Mouse (Mus musculus) lung, embryonic 16.5 days (tissue): ENCODE results near the gene Usp19. TPM values are rescaled to one million over a fixed set of nuclear protein-coding genes. Genes with fewer than 3 reads are reported as not detected.
A peak's percentile ranks its signal among the peaks of the same experiment; 100 is the strongest.

Experiments
- ATAC-seq: fragments of 200-750 bp; cut with Nextera tagmentation; 2 replicates; pipeline ENCODE4 v1.8.0; 2017; ENCODE audit warnings: low read depth, mild to moderate bottlenecking, moderate library complexity
- H3K27ac ChIP-seq: fragments of 300-500 bp; sonication (generic); 2 replicates; pipeline ENCODE4 v1.5.1; 2014; ENCODE audit warnings: mild to moderate bottlenecking, control low read depth, low read length
- H3K27me3 ChIP-seq: fragments of 300-500 bp; sonication (generic); 2 replicates; pipeline ENCODE4 v1.6.1; 2014; ENCODE audit warnings: low read depth, low read length, mixed read lengths; ENCODE audit not compliant: control insufficient read depth, insufficient read depth
- H3K36me3 ChIP-seq: fragments of 300-500 bp; sonication (generic); 2 replicates; pipeline ENCODE4 v1.6.1; 2014; ENCODE audit warnings: low read length; ENCODE audit not compliant: control insufficient read depth, insufficient read depth
- H3K4me1 ChIP-seq: fragments of 300-500 bp; sonication (generic); replicated peaks from 2 replicates; pipeline ENCODE4 v1.6.1; 2014; ENCODE audit warnings: low read length, mixed read lengths; ENCODE audit not compliant: control insufficient read depth, insufficient read depth
- H3K4me2 ChIP-seq: fragments of 300-500 bp; sonication (generic); 2 replicates; pipeline ENCODE4 v1.6.1; 2014; ENCODE audit warnings: low read depth, low read length, control low read depth
- H3K4me3 ChIP-seq: fragments of 300-500 bp; sonication (generic); 2 replicates; pipeline ENCODE4 v1.5.1; 2014; ENCODE audit warnings: mild to moderate bottlenecking, low read length, control low read depth
- H3K9ac ChIP-seq: fragments of 300-500 bp; sonication (generic); 2 replicates; pipeline ENCODE4 v1.6.1; 2014; ENCODE audit warnings: low read length, control low read depth
- H3K9me3 ChIP-seq: fragments of 300-500 bp; sonication (generic); 2 replicates; pipeline ENCODE4 v1.6.1; 2016; ENCODE audit warnings: low read length; ENCODE audit not compliant: control insufficient read depth
- WGBS: fragments of 180-500 bp; shearing (Covaris S2); extraction: QIAGEN DNeasy Blood & Tissue Kit; methylation state at CpG from one replicate; pipeline ENCODE4 v1.1.7; 2014; 5-methylcytosine and 5-hydroxymethylcytosine counted together
- polyA plus RNA-seq: library from polyadenylated mRNA; unstranded; fragments of >200 nt; fragmentation: Nextera tagmentation; extraction: Ambion mirVana; gene quantifications from 2 replicates; pipeline ENCODE4 v1.2.1, GENCODE M21; 2015

Gene Usp19
- polyA plus RNA-seq, 1 experiment from 2014 or later, result 59.1 TPM

- peak within 1 kb of the TSS; percentile 94 for H3K27ac ChIP-seq
- ATAC-seq, result peak; percentile 75
- no peaks in the 10 kb centered on the region for H3K27me3 ChIP-seq
- peak within 1 kb of the TSS; percentile 85 for H3K9ac ChIP-seq
- 3% methylated on average over 10 of the region's 10 CpGs for WGBS
- H3K4me3 ChIP-seq, result peak within 1 kb of the TSS; percentile 73
- no peaks in the 10 kb centered on the region for H3K9me3 ChIP-seq
- H3K4me1 ChIP-seq, result peaks cover 18% of the 10 kb centered on the region
- H3K4me2 ChIP-seq, result peak within 1 kb of the TSS; percentile 91
- peaks cover 29% of the 10 kb centered on the region for H3K36me3 ChIP-seq
Observed at GRCm38 (mm10) chr9:108479721-108480351, 10.6 kb upstream of the Usp19 start, which contains the start of gene Lamb2. TSS of gene Lamb2 (plus strand) at chr9:108479736.

- Histone ChIP-seq H3K9ac (peak overlapping the region; percentile 85), H3K27ac (no peak overlapping the region), H3K4me1 (peaks cover 18% of the 10 kb centered on the region), H3K4me3 (peak overlapping the region; percentile 73), H3K9me3 (no peaks in the 10 kb centered on the region), H3K4me2 (peak overlapping the region; percentile 91), H3K36me3 (peaks cover 38% of the 10 kb centered on the region), H3K27me3 (no peaks in the 10 kb centered on the region)
- ATAC-seq, result no peak
- WGBS, result 87% methylated on average over 28 of the region's 28 CpGs
Observed at GRCm38 (mm10) chr9:108480813-108481519, 9.4 kb upstream of the Usp19 start.

GRCm38 (mm10) chr9:108481520-108482210 lies 8.7 kb upstream of the Usp19 start:
- H3K4me2 ChIP-seq, result no peak overlapping the region
- 86% methylated on average over 19 of the region's 19 CpGs for WGBS
- no peaks in the 10 kb centered on the region for H3K9me3 ChIP-seq
- H3K4me3 ChIP-seq, result no peak overlapping the region
- H3K36me3 ChIP-seq, result peaks cover 45% of the 10 kb centered on the region
- no peak for ATAC-seq
- peaks cover 18% of the 10 kb centered on the region for H3K4me1 ChIP-seq
- H3K9ac ChIP-seq, result no peak overlapping the region
- no peak overlapping the region for H3K27ac ChIP-seq
- no peaks in the 10 kb centered on the region for H3K27me3 ChIP-seq

DNA sequence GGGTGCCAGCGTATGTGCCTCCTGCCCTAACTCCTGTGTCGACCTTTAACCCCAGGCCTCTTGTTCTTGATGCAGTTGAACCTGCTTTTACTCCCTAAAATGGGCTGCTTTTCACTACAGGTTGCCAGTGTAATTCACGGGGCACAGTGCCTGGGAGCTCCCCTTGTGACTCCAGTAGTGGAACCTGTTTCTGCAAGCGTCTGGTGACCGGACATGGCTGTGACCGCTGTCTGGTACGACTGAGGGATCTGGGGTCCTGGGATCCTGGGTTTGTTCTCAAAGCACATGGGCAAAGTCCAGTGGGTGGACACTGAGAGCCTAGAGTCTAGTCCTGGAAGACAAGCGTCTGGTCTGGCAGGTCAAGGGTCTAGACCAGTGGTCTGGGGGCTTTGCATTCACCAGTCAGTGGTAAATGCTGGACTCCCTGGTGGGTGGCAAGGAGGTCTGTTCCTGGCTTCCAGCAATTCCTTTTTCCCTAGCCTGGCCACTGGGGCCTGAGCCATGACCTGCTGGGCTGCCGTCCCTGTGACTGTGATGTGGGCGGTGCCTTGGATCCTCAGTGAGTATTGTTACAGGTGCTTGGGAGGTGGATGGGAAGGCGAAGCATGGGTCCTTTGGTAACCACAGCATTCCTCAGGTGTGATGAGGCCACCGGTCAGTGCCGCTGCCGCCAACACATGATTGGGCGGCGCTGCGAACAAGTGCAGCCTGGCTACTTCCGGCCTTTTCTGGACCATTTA lies 7.2 kb upstream of the Usp19 start:
- Histone ChIP-seq H3K9ac (no peak overlapping the region), H3K9me3 (no peaks in the 10 kb centered on the region), H3K4me2 (no peak overlapping the region), H3K27me3 (no peaks in the 10 kb centered on the region), H3K4me3 (no peak overlapping the region), H3K27ac (no peak overlapping the region), H3K36me3 (peaks cover 59% of the 10 kb centered on the region), H3K4me1 (peaks cover 18% of the 10 kb centered on the region)
- no peak for ATAC-seq
- 92% methylated on average over 18 of the region's 18 CpGs for WGBS

GRCm38 (mm10) chr9:108484021-108484420 lies 6.4 kb upstream of the Usp19 start:
- Histone ChIP-seq H3K4me1 (peaks cover 16% of the 10 kb centered on the region), H3K9me3 (no peaks in the 10 kb centered on the region), H3K4me2 (no peak overlapping the region), H3K4me3 (no peak overlapping the region), H3K27ac (no peak overlapping the region), H3K36me3 (peaks cover 67% of the 10 kb centered on the region), H3K9ac (no peak overlapping the region), H3K27me3 (no peaks in the 10 kb centered on the region)
- 92% methylated on average over 15 of the region's 15 CpGs for WGBS
- ATAC-seq, result no peak

- Histone ChIP-seq H3K9me3 (no peaks in the 10 kb centered on the region), H3K4me1 (peaks cover 14% of the 10 kb centered on the region), H3K9ac (no peak overlapping the region), H3K27ac (no peak overlapping the region), H3K36me3 (peaks cover 71% of the 10 kb centered on the region), H3K27me3 (no peaks in the 10 kb centered on the region), H3K4me2 (no peak overlapping the region), H3K4me3 (no peak overlapping the region)
- 92% methylated on average over 19 of the region's 19 CpGs for WGBS
- ATAC-seq, result no peak
Observed at GRCm38 (mm10) chr9:108485301-108485875, 5.0 kb upstream of the Usp19 start.

GRCm38 (mm10) chr9:108486973-108487530 lies 3.4 kb upstream of the Usp19 start:
- peaks cover 11% of the 10 kb centered on the region for H3K4me1 ChIP-seq

GRCm38 (mm10) chr9:108488403-108488802 lies 2.0 kb upstream of the Usp19 start:
- H3K27me3 ChIP-seq, result no peaks in the 10 kb centered on the region

More at GRCm38 (mm10) chr9:108486973-108487530, 3.4 kb upstream of the Usp19 start:
- H3K9me3 ChIP-seq, result no peaks in the 10 kb centered on the region
- ATAC-seq, result no peak
- H3K27me3 ChIP-seq, result no peaks in the 10 kb centered on the region
- no peak overlapping the region for H3K4me2 ChIP-seq
- H3K4me3 ChIP-seq, result no peak overlapping the region
- WGBS, result 90% methylated on average over 8 of the region's 8 CpGs
- H3K36me3 ChIP-seq, result peaks cover 65% of the 10 kb centered on the region
- no peak overlapping the region for H3K9ac ChIP-seq
- H3K27ac ChIP-seq, result no peak overlapping the region

More at GRCm38 (mm10) chr9:108488403-108488802, 2.0 kb upstream of the Usp19 start:
- H3K9ac ChIP-seq, result no peak overlapping the region
- no peak overlapping the region for H3K4me2 ChIP-seq
- no peak overlapping the region for H3K4me3 ChIP-seq
- H3K36me3 ChIP-seq, result peaks cover 59% of the 10 kb centered on the region
- H3K4me1 ChIP-seq, result peaks cover 12% of the 10 kb centered on the region
- no peak overlapping the region for H3K27ac ChIP-seq
- ATAC-seq, result no peak
- WGBS, result 94% methylated on average over 17 of the region's 17 CpGs
- no peaks in the 10 kb centered on the region for H3K9me3 ChIP-seq
